Mouse (Mus musculus): ENCODE measurements around the gene Irf9. TPM values are rescaled to one million over a fixed set of nuclear protein-coding genes. Genes with fewer than 3 reads are reported as not detected.

Gene Irf9
- 94.6 TPM for total RNA-seq (2023)

GRCm38 (mm10) chr14:55603271-55603632, at the start of gene Irf9:
TSS of gene Irf9 (plus strand) at chr14:55603571.

DNA sequence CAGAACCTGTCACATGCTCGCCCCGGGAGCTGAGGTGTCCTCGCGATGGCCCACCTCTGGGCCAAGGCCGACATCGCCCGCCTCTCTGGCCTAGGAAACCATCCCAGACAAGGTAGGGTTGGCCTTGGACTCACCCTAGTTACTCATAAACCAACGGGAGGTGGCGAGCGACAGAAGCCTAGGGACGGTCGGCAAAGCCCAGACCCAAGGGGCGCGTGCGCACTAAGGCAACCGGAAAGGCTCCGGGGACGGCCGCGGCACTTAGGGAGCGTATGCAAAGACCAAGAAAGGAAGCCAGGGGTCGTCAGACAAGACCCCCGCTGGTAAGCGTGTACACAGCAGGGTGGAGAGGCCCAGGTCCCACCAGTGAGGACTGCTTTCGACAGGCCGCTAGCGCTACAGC, 43.6 kb upstream of the Irf9 start, which contains the start of gene Dcaf11:
Gene Dcaf11 (plus strand): TSS at position 208 of the 403 bp plus-strand sequence.

GRCm38 (mm10) chr14:55560202-55561073, 42.9 kb upstream of the Irf9 start, which contains the start of gene A730061H03Rik:
TSS of gene A730061H03Rik (minus strand) at chr14:55560406.

DNA sequence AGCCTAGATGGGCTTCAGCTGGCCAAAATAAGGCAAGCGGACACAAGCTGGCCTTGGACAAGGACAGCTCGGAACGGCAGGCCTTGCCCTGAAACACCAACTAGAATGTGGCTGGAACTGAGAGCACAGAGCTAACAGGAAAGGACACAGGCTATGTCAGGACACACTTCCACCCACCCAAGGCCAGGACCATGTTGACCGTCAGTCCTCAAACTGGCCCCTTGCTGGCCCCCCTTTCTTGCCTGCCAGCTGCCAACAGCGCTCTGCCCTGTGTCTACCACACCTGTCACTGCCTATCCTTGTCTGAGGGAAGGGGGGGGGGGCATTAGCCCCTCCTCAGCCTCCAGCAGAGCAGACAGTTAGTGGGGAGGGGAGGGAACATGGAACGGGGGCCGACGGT, 28.1 kb upstream of the Irf9 start, which contains the start of gene Fitm1:
Gene Fitm1 (plus strand): TSS at position 316 of the 400 bp plus-strand sequence.

GRCm38 (mm10) chr14:55577871-55578667, 25.3 kb upstream of the Irf9 start, which contains the start of gene Psme1:
TSS of gene Psme1 (plus strand) at chr14:55578123.

GRCm38 (mm10) chr14:55584702-55585565, 18.4 kb upstream of the Irf9 start, which contains the start of gene Emc9:
TSS of gene Emc9 (minus strand) at chr14:55585302.

DNA sequence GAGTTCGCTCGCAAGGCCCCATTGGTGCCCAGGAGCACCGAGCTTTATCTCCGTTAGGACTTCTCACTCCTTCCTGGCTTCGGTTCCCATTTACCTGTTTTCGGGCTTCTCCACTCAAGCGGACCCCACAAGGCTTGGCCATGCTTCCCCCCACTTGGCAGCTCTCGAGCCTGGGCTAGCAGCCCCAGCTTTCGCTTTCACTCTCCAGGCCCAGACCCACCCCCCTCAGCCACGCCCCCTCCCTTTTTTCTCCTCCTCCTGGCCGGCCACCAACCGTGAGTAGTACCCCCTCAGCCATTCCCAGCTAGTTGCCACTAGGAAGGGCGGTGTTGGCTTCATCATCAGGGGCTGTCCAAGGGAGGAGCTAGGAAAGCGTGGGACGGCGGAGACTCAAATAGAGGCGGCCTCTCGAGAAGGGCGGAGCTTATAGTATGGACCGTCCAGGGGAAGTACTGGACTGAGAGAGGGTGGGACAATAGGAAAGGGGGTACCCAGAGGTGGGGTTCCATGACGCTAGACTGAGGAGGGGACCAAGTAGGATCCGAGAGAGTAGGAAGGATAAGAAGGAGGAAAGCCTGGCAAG, 12.5 kb upstream of the Irf9 start, which contains the start of gene Psme2:
Gene Psme2 (minus strand): TSS at position 366 of the 583 bp plus-strand sequence.

GRCm38 (mm10) chr14:55591331-55591891, 12.0 kb upstream of the Irf9 start, which contains the start of gene Rnf31:
TSS of gene Rnf31 (plus strand) at chr14:55591708.

DNA sequence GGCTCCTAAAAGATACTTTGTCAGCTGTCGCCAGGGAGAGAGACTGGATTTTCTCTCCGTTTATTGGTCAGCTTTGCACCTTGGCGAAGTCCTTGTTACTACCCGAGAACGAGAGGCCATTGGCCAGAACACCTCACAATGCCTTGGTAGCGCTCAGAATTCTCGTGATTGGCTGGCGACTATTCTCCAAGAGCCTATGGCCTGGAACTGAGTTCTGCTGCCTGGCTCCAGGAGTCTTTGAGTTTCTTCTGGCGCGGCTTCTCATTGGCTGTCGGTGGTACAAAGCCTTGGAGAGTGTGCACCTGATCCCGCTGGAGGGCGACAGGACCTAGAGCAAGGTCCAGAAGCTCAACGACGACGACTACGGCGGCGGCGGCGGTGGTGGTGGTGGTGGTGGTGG, 14.5 kb downstream of the Irf9 start, which contains the start of gene Rec8:
Gene Rec8 (plus strand): TSS at position 216 of the 400 bp plus-strand sequence.

GRCm38 (mm10) chr14:55635523-55636007, 32.2 kb downstream of the Irf9 start, which contains the start of gene Ipo4:
TSS of gene Ipo4 (minus strand) at chr14:55635957.

GRCm38 (mm10) chr14:55637795-55638194, 34.4 kb downstream of the Irf9 start, which contains the start of gene Gm49378:
TSS of gene Gm49378 (minus strand) at chr14:55637895.

DNA sequence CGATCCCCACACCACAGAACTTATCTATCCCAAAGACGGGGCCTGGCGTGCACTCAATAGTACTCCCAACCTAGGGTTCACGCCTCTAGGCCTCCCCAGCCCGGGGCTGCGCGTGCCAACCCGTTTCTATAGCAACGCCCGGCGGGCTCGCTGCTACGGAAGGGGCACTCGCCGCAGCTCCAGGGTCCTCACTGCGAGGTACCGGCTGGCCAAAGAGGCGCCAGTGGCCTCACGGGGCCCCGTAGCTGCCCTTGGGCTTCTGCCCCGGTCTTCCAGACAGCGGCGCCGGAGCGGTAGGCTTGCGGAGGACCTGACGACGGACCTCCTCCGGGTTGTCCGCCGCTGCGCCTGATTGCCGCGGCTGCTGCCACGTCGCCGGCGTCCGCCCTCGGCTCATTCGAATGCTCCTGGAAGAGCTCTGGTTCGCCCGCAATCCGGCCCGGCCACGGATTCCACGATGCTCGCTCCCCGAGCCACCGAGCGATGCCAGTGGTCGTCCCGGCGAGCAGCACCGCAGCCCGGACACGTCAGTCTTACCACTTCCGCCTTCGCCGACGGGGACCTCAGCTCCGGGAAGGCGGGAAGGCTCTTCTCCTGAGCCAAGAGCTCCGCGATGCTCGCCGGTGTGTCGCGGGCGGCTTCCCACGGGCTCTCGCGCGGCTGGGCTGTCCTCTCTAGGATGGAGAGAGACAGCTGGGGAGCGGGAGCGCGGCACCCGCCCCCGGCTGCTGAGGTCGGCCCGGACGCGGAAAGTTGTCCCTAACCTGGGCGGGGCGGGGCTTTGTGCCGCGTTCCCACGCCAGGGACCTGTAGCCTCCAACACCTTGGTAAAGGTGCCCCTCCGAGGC, 39.9 kb downstream of the Irf9 start, which contains the start of gene Tm9sf1:
Gene Tm9sf1 (minus strand): TSS at position 747 of the 848 bp plus-strand sequence.

GRCm38 (mm10) chr14:55649884-55650283, 46.5 kb downstream of the Irf9 start, which contains the start of gene Tssk4:
TSS of gene Tssk4 (plus strand) at chr14:55650184.

Other genes starting within 250 kb of the Irf9 start
- 21.3 TPM for gene Dhrs4, start 124.8 kb upstream of the Irf9 start, total RNA-seq (2023)
- gene Carmil3, start 112.9 kb upstream of the Irf9 start, total RNA-seq (2023) = 1.2 TPM
- not detected for gene Cpne6, start 93.1 kb upstream of the Irf9 start, total RNA-seq (2023)
- not detected for gene Nrl, start 78.6 kb upstream of the Irf9 start, total RNA-seq (2023)
- 16.1 TPM for gene Pck2, start 63.3 kb upstream of the Irf9 start, total RNA-seq (2023)
- 92.5 TPM for gene Dcaf11, start 43.6 kb upstream of the Irf9 start, total RNA-seq (2023)
- gene A730061H03Rik, start 43.2 kb upstream of the Irf9 start, total RNA-seq (2023) = 6.4 TPM
- not detected for gene Fitm1, start 28.0 kb upstream of the Irf9 start, total RNA-seq (2023)
- 263 TPM for gene Psme1, start 25.4 kb upstream of the Irf9 start, total RNA-seq (2023)
- gene Emc9, start 18.3 kb upstream of the Irf9 start, total RNA-seq (2023) = 21.5 TPM
- gene Psme2, start 12.5 kb upstream of the Irf9 start, total RNA-seq (2023) = 386 TPM
- gene Rnf31, start 11.9 kb upstream of the Irf9 start, total RNA-seq (2023) = 96.4 TPM
- gene Rec8, start 14.5 kb downstream of the Irf9 start, total RNA-seq (2023) = 0.44 TPM
- gene Ipo4, start 32.4 kb downstream of the Irf9 start, total RNA-seq (2023) = 71.9 TPM
- 2.7 TPM for gene Gm49378, start 34.3 kb downstream of the Irf9 start, total RNA-seq (2023)
- gene Tm9sf1, start 40.2 kb downstream of the Irf9 start, total RNA-seq (2023) = 43.9 TPM
- 3.5 TPM for gene Tssk4, start 46.6 kb downstream of the Irf9 start, total RNA-seq (2023)
- 41.7 TPM for gene Mdp1, start 56.9 kb downstream of the Irf9 start, total RNA-seq (2023)
- 16.2 TPM for gene Gmpr2, start 68.4 kb downstream of the Irf9 start, total RNA-seq (2023)
- 153 TPM for gene Nedd8, start 68.6 kb downstream of the Irf9 start, total RNA-seq (2023)
- 111 TPM for gene Tinf2, start 78.2 kb downstream of the Irf9 start, total RNA-seq (2023)
- gene Tgm1, start 110.4 kb downstream of the Irf9 start, total RNA-seq (2023) = 2.0 TPM
- 84.5 TPM for gene Rabggta, start 118.7 kb downstream of the Irf9 start, total RNA-seq (2023)
- gene Dhrs1, start 142.1 kb downstream of the Irf9 start, total RNA-seq (2023) = 18.6 TPM
- gene Nop9, start 142.1 kb downstream of the Irf9 start, total RNA-seq (2023) = 22.2 TPM
- gene Cideb, start 154.9 kb downstream of the Irf9 start, total RNA-seq (2023) = not detected
- gene Ltb4r2, start 157.9 kb downstream of the Irf9 start, total RNA-seq (2023) = 0.21 TPM
- gene Ltb4r1, start 162.4 kb downstream of the Irf9 start, total RNA-seq (2023) = 0.41 TPM
- 0.27 TPM for gene Adcy4, start 180.5 kb downstream of the Irf9 start, total RNA-seq (2023)
- gene Ripk3, start 185.3 kb downstream of the Irf9 start, total RNA-seq (2023) = 67.6 TPM
- not detected for gene Nfatc4, start 219.6 kb downstream of the Irf9 start, total RNA-seq (2023)

Data from CD4-positive naive resting alpha-beta T cell, adult 57 days (primary cell).